Mouse (Mus musculus) erythroblast, embryonic 14.5 days (primary cell): ENCODE results near the gene Nup210.

Experiments used
- GATA1 ChIP-seq: IDR thresholded peaks from 2 replicates; pipeline ENCODE4 v1.6.1; 2012; ENCODE audit warnings: low read length, inconsistent platforms, mixed read lengths
- TAL1 ChIP-seq: IDR thresholded peaks from 3 replicates; pipeline ENCODE4 v1.6.1; 2012; ENCODE audit warnings: low read length, inconsistent platforms, mixed read lengths

- TF ChIP-seq GATA1 (no peak), TAL1 (no peak)
Measured at GRCm38 (mm10) chr6:91108301-91108916, 8.2 kb downstream of the Nup210 start.
